Mouse (Mus musculus) layer of hippocampus, adult 18-20 months (tissue): ENCODE measurements around the gene Dgkh. TPM values are rescaled to one million over a fixed set of nuclear protein-coding genes. Genes with fewer than 3 reads are reported as not detected.

ENCODE experiments used
- DNase-seq, 2 experiments: peaks; one replicate each; pipeline ENCODE4 v3.0.0; 2022; ENCODE audit warnings: low spot score in 2 of 2
- total RNA-seq, 2 experiments: library from RNA; stranded (reverse); gene quantifications; 2 replicates each; pipeline ENCODE4 v1.2.3; 2021

The Dgkh gene
- total RNA-seq, 2 experiments from 2014 or later, result 92.0 to 95.8 TPM

DNA sequence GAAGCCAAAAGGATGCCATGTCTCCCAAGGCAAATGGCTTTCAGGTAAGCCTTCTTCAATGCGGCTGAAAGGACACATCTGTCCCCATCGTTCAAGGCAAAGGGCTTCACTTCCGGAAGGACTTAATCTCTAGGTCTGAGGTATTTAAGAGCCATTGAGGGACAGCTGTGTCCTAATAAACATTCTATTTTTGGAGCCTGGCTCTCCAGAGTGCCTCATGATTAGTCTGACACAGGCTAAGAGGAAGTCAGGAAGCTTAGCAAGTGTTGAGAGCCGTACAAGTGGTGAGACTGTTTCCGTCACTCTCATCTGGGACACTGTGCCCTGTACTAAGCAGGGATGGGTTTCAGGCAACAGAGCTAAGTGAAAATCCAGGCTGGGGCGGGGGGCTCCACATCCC, 183.8 kb downstream of the Dgkh start:
- DNase-seq, result no peak

DNA sequence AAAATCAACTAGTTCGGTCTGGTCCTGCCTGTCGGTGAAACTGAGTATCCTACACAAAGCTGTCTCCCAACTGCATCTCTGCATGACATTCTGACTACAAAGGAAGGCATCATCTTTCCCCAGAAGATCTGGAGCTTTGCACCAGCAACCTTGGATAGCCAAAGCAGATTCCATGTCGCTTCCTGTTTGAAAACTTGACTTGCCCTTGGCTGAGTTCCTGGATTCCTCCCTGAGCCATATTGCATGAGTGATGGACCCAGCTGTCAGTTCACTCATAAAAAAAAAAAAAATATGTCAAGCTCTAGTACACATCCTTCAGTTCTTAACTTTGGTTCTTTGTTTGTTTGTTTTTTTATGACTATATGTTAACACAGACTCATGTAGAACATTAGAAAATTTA, 191.3 kb downstream of the Dgkh start:
- DNase-seq, result no peak

DNA sequence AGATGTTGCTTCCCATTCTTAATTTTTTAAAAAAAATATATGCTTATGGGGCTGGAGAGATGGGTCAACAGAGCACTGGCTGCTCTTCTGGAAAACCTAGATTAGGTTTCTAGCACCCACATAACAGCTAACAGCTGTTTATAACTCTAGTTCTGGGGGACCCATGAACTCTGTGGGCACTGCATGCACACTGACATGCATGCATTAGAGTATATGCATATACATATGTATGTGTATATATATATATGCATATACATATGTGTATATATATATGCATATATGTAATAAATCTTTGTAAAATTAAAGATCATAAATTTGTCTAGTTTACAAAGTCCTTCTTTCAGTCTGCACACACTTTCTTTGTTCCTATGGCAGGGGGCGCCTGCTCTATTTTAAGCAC, 192.8 kb downstream of the Dgkh start:
- no peak for DNase-seq

DNA sequence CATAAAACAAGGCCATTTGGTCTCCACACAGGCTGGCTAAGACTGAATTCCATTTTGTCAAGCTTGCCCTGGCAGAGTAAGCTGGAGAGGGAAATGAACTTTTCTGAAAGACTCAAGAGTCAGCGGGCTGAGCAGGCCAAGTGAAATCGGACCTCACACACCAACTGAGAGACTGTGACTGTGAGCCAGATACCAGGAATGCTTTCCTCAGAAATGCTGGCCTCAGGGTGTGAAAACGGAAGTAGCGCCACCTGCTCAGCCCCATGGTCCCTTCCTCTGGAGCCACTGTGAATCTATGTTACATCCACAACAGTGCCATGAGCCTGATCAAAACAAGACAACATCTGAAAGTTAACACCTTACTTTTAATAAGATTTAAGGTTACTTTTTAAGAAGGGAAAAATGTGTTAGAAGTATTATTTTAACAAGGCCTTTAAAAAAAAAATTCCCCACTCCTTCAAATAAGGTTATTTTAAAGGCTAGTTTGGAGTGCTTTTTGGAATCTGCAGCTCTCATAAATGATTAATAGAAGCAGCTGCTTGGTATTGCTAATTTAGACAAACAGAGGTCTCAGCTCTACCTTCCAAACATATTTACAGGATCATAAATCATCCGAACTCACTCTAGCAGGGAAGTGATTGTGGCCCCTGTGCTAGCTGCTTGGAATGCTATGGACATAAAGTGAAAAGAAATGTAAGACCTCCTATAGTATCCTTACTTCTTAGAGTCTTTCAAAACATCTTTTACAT, 193.8 kb downstream of the Dgkh start:
- no peak for DNase-seq

DNA sequence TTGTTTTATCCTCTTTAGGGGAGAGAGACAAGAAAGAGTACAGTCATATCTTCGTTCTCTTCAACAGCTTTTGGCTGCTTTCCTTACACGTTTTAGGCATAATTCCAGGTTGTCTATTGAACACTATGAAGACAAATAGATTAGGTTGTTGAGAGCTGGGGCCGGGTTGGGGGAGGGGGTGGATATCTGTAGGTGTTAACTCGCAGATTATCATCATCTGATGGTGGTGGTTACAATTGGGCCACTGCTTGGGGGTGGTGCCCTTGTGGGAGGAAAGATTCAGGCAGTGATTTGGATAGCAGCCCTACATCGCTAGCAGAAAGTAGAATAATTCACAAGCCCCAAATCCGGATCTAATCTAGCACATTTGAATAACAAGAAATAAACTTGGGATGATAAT, 195.0 kb downstream of the Dgkh start:
- peak; percentile 40 to 69 for DNase-seq

DNA sequence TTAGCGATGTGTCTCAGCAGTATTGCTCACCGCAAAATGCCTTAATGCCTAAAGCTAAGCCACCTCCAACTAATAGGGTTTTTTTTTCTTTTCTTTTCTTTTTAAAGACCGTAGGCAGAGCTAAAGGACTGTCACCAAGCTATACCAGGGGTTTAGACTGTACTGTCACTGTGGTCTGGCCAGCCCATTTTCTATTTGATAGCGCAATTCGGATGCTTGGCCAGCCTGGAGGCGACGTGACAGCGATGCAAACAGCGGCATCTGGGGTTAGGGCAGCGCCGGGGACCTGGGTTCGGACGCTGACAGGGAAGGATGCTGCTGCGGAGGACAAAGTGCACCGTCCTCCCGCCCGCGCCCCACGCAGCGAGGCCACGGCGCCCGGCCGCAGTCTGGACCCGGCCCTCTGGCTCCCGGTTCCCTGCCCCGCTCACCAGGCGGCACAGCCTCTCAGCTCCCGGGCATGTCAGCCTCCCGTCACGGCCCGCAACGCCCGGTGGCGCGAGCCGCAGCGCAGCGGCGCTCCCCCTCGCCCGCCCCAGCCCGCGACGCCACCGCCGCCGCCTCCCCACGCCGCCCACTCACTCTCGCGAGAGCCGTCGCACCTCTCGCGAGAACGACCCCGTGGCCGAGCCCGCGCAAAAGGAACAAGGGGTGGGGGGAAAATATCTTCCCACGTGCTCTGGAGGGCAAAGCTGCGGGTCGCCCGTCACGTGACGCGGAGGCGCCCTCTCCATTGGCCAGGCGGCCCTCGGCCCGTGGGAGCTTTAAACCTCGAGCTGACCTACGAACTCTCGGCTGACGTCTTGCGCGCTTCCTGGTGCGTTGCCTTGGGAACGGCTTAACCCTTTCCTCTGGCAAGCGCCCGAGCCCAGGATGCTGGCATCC, 196.1 kb downstream of the Dgkh start, which contains the start of gene Akap11:
Akap11 (minus strand) TSS at position 528 of the 885 bp plus-strand sequence.
- DNase-seq, result peak; percentile 94 to 97

DNA sequence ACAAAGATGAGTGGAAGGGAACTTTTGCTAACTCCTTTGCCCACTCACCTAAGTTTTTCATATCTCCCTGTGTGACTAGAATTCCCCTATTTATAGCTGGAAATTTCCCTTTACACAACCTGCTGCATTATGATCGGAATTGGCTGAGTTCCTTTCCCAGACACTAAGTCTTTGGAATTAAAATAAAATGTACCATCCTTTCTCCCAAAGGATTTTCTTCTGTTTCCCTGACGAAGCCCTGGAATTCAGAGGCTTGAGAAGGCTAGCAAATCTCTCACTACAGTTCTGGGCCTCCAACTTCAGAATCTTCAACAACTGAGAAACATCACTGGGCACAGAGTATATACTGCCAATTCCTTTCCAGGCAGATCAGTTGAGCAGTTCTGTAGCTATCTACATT, 197.2 kb downstream of the Dgkh start:
- DNase-seq, result no peak

DNA sequence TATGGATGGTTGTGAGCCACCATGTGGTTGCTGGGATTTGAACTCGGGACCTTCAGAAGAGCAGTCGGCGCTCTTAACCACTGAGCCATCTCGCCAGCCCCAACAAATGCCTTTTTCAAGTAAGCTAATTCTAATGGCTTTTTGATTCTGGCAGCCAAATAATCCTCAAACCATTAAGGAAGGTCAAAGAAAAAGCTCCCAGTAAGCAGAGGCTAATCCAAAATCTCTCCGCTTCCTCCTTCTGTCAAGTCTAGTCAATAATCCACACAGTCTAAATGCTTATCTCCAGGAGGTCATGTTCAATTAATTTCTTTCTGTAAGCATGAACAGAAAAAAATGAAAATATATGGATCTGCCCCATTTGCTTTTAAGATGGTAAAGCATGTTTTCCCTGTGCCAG, 197.9 kb downstream of the Dgkh start:
- DNase-seq, result no peak

DNA sequence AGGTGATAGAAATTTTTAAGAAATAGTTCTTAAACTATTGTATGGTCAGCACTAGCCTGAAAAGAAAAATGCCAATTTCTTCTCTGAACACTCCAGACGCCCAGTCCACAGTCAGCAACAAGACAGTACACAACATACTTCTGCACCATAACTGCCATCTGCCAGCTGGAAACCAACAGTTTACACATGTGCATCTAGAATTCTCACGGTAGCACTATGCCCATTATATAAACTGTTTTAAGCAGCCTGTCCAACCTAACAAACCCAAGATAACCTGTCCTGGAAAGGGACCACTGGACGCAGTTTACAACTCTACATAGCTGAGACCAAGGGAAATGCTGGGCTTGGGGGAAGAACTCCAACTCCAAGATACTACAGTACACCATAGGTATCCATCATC, 198.9 kb downstream of the Dgkh start:
- no peak for DNase-seq

DNA sequence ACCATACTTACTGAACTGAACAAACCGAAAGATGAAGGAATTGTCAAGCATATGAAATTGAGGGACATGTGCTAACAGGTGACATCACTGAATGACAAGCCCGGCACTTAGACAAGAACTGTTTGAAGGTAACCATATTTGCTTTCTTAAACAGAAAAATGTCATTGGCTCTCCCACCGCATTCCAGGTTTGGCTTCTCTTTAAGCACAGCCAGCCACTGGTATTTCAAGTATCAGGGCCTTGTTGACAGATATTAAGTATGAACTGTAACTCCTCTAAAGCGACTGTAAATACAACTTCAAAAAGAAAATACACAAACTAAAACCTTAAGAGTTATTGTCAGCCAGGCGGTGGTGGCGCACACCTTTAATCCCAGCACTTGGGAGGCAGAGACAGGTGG, 200.2 kb downstream of the Dgkh start:
- DNase-seq, result no peak

DNA sequence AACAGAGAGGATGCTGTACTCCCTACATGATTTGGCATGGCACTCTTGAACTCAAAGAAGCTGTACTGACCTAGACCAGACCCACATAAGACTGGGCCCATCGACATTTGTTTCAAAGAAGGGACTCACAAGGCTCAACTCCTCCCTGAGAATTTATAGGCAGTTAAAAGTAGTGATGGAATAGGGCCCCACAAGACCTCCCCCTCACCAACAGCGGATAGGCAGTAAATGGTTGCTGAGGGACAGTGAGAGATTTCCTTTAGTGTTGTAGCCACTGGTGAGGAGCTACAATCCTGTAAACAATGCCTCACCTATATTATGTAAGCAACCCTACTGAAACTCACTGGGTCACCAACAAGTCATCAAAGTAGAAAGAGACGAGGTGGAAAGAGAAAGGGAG, 202.3 kb downstream of the Dgkh start:
- no peak for DNase-seq

DNA sequence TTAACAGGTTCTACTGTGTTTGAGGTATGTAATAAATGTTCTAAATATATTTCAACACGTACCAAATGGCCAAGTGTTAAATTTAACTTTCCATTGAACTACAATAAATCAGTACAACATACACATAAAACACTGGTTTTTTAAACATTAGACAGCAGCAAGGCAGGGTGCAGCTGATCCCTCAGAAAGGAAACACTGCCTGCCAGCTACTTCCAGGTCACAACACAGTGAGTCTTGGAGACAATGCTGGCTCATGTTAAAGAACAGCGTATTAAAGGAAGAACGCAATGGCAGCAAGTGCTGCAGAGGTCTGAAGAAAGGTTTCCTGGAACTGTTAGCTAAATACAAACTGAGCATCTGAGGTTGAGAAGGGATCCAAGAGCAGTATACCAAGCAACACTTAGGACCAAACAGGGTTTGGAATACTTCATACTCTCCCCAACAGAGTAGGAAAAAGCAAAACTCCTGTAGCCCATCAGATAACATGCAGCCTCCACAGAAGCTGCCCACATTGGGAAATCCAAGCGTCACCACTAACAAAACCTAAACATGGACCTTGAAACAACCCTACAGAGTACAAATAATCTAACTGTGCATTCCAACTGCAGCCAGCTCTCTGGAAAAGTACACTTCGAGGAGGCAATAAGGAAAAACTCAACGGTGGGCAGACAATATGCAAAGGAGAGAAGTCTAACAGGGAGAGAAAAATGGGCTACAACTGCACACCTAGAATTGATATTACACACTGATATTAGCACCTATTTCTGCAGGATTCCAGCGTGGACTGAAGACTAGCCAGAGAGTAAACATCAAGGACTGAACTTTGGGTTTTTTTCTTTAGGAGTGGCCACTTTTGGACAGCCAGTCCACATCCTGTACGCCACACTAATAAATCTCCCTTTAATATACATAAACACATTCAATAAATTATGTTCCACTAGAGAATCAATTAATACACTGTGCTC, 203.8 kb downstream of the Dgkh start:
- no peak for DNase-seq

DNA sequence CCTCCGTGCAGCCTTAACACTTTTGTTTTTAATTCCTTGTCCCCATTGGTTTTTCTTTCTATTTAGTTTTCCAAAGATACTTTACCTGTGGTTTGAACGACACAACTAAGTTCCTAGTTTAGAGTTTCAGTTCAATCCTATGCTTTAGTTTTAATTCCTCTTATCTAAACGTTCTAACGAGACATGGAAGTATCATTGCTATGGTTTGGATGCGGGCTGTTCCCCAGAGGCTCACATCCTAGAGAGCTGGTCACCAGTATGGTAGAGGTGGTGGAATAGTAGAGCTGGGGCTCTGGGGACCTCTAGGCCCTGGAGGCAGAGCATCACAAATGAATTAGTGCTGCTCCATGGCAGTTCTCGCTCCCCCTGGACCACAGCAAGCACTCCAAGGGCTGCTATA, 205.7 kb downstream of the Dgkh start:
- DNase-seq, result no peak

DNA sequence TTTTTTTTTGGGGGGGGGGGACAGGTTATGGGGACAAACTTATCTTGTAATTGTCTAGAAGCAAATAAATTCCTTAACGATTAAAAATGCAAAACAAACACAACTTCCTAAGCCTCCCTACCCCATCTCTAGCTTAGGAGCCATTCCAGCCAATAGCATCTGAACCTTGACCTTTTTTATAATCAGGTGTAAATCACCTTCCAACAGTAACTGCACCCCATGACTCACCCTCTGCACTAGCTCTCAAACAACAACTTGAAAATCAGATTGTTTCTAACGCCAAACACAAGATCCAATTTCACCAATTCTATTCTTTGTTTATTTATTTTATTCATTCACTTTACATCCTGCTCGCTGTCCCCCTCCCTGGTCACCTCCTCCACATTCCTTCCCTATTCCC, 206.1 kb downstream of the Dgkh start:
- no peak for DNase-seq

DNA sequence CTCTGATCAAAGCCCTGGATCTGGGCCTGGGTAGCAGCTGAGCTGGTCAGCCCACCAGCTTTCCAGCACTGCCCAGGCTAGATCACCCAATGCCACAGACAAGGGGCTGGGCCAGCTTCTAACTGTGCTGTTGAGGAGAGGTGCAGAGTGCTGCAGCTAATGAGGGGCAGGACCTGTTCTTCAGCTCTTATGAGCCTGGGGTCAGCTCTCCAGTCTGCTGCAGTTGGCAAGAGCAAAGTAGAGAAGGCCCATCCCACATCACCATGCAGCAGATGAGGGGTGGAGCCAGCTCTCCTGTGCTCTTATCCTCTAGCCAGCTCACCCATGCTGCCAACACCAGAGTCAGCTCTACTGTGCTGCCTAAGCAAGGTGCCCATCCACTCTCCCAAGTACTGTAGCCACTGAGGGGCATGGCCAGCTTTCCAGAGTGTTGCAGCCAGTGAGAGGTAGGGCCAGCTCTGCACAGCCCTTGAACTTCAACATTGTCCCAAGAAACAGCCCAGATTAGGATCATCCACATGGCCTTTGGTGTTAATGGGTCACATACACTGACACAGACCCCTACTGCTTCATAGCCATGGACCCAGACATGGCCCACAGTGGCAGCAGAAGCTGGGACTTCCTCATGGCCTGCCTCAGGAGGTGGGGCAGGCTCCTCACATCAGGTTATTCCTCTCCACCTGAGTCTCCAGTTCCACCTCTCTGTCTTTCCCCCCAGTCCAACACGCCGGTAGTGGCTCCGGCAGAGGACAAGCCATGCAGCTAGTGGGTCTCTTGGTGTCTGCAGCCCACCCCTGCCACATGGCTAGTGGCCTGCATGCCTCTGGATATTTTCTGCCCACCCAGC, 206.7 kb downstream of the Dgkh start:
- no peak for DNase-seq

DNA sequence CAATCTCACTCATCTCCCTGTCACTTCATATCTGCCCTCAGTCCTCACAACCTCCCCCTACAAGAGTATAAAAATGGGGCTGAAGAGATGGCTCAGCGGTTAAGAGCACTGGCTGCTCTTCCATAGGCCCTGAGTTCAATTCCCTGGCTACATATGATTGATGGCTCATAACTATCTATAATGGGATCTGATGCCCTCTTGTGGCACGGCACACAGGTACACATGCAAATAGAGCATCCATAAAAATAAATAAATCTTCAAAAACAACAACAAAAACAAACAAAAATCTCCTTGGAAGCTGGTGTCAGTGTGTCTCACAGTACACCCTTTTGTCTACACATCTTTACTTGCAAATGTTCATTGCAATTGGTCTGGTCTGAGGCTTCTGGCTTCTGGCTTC, 207.5 kb downstream of the Dgkh start:
- no peak for DNase-seq

DNA sequence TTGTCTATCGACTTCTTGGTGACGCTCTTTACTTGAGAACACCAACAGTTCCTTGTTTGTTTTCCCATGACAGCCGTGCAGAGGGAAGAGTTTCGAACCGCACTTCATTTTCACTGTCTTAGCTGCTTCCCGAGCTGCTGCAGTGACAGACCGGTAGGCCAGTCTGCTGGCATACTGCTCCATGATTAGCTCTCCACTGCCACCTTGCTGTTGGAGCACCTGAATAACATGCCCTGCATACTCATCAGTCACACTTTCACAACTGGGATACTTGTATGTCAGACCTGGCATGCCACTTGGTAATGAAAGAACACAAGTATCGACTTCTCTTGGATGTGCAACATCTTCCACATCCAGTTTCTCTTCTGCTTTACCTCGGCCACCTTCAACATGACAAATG, 221.9 kb downstream of the Dgkh start:
- no peak for DNase-seq

DNA sequence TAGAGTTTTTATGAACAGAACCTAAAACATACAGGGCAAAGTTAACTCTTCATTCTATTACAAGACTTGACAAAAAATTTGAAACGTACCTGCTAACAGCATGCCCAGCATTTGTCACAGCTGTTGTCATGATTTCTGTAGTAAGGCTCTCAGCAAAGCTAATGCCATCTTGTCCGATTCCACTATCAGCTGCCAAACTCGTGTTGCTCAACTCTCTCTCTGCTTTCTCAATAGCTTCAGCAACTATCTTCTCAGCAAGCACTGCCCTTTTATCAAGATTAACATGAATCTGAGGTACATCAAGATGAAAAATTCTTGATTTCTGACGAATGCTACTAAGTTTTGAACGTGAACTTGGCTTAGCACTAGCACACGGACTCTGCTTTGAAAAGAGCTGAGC, 222.8 kb downstream of the Dgkh start:
- no peak for DNase-seq
